Mouse (Mus musculus): Measurements from ENCODE around the gene Gale. TPM values are rescaled to one million over a fixed set of nuclear protein-coding genes. Genes with fewer than 3 reads are reported as not detected.

Gale gene
- polyA plus RNA-seq, 1 experiment, result 13.4 TPM

DNA sequence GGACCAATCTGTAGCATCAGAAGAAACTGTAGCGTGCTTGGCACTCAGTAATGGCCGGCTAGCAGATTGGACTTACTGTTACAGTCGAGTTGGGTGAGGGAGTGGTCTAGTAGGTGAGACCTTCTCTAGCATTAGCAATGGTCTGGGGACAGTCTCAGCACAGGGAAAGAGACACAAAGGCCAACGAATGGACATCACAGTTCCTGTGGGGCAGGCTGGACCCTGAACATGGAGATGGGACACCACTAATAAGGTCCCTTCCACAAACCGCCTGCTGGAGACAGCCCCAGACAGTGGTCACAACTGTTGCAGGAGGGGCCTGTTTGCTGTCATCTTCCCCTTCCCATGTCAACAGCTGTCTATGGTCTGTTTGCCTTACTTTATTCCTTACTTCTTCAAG, 1.8 kb upstream of the Gale start:
- Histone ChIP-seq H3K27ac (ENCODE audit: insufficient read depth, low read depth, low read length) (no peak overlapping the region), H3K36me3 (ENCODE audit: control insufficient read depth, insufficient read depth, low read length) (no peaks in the 10 kb centered on the region), H3K4me3 (ENCODE audit: insufficient read depth, low read depth, low read length) (no peak overlapping the region), H3K4me1 (ENCODE audit: control insufficient read depth, insufficient read depth, low read length) (peaks cover 17% of the 10 kb centered on the region; the same call in 1 of the 2 replicates), H3K27me3 (replicated peaks; ENCODE audit: control insufficient read depth, insufficient read depth, low read length) (no peaks in the 10 kb centered on the region)
- WGBS, result 88% methylated on average over 5 of the region's 5 CpGs
- TF ChIP-seq CTCF (conservative IDR thresholded peaks at IDR 0.05; ENCODE audit: insufficient read depth, insufficient read length, low read depth, low read length), result no peak
- no peak for TF ChIP-seq POLR2A (IDR thresholded peaks at IDR 0.05; ENCODE audit: low read depth, low read length)
- no peak for DNase-seq

DNA sequence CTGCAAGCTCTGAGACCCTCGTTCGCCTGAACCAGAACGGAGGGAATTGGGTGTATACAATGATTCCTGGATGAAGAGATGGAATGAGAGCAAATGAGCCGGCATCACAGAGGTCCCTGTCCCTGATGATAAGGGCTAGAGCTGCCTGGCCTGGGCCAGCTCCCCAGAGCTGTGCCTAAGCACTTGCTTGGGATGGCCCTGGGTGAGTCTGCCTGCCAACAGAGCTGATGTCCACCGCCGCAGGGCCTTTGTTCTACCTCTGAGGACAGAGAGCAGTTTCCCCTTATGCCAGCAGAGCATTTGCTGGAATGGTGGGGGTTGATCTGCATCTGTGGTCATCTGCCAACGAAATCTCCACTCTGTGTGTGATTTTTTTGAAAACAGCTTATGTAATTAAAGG, 1.3 kb upstream of the Gale start:
- Histone ChIP-seq H3K4me3 (ENCODE audit: insufficient read depth, low read depth, low read length) (no peak overlapping the region), H3K27me3 (replicated peaks; ENCODE audit: control insufficient read depth, insufficient read depth, low read length) (no peaks in the 10 kb centered on the region), H3K4me1 (ENCODE audit: control insufficient read depth, insufficient read depth, low read length) (peaks cover 17% of the 10 kb centered on the region; the same call in 1 of the 2 replicates), H3K36me3 (ENCODE audit: control insufficient read depth, insufficient read depth, low read length) (no peaks in the 10 kb centered on the region), H3K27ac (ENCODE audit: insufficient read depth, low read depth, low read length) (no peak overlapping the region)
- TF ChIP-seq POLR2A (IDR thresholded peaks at IDR 0.05; ENCODE audit: low read depth, low read length) (no peak), CTCF (conservative IDR thresholded peaks at IDR 0.05; ENCODE audit: insufficient read depth, insufficient read length, low read depth, low read length) (no peak)
- 84% methylated on average over 7 of the region's 7 CpGs for WGBS
- DNase-seq, result no peak

DNA sequence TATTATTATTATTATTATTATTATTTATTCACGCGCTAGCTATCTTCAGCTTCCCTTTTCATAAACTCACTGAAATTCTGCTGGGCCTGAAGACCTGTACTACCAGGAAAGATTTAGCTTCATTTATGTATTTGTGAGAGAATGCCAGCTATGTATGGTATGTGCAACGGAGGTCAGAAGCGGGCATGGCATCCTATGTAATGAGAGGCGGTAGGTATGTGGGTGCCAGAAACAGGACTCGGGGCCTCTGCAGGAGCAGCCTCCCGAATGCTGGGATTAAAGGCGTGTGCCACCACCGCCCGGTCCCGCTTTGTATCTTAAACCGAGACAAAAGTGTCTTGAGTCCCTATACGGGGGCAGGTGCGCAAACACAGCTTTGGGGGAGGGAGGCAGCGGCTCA, 581 bp upstream of the Gale start:
- Histone ChIP-seq H3K36me3 (ENCODE audit: control insufficient read depth, insufficient read depth, low read length) (no peaks in the 10 kb centered on the region), H3K27ac (ENCODE audit: insufficient read depth, low read depth, low read length) (peak overlapping the region; percentile 96), H3K4me1 (ENCODE audit: control insufficient read depth, insufficient read depth, low read length) (peaks cover 16% of the 10 kb centered on the region; the same call in 1 of the 2 replicates), H3K4me3 (ENCODE audit: insufficient read depth, low read depth, low read length) (peak overlapping the region; percentile 76), H3K27me3 (replicated peaks; ENCODE audit: control insufficient read depth, insufficient read depth, low read length) (no peaks in the 10 kb centered on the region)
- WGBS, result 5% methylated on average over 15 of the region's 15 CpGs
- no peak for DNase-seq
- TF ChIP-seq CTCF (conservative IDR thresholded peaks at IDR 0.05; ENCODE audit: insufficient read depth, insufficient read length, low read depth, low read length) (no peak), POLR2A (IDR thresholded peaks at IDR 0.05; ENCODE audit: low read depth, low read length) (no peak)

DNA sequence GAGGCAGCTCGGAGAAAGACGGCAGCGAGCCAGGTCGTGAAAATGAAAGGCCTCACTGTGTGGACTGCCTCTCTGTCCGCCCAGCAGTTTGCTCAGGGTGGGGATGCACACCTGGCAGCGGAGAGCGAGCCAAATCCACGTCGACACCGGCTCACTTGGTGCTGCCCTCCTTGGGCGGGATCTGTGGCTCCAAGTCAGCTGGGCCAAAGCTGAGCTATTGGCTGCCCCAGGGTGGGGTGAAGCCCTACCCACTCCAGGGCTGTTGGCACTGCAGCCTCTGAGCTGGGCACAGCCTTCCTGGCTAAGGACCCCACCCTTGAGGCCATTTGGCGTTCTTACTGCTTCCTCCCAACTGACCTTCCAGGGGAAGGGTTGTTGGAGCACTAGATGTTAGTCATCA, 899 bp downstream of the Gale start:
- Histone ChIP-seq H3K27me3 (replicated peaks; ENCODE audit: control insufficient read depth, insufficient read depth, low read length) (no peaks in the 10 kb centered on the region), H3K36me3 (ENCODE audit: control insufficient read depth, insufficient read depth, low read length) (no peaks in the 10 kb centered on the region), H3K27ac (ENCODE audit: insufficient read depth, low read depth, low read length) (peak overlapping the region; percentile 11; the same call in 1 of the 2 replicates), H3K4me3 (ENCODE audit: insufficient read depth, low read depth, low read length) (peak overlapping the region; percentile 70), H3K4me1 (ENCODE audit: control insufficient read depth, insufficient read depth, low read length) (peaks cover 8% of the 10 kb centered on the region; the same call in 1 of the 2 replicates)
- TF ChIP-seq CTCF (conservative IDR thresholded peaks at IDR 0.05; ENCODE audit: insufficient read depth, insufficient read length, low read depth, low read length) (peak; percentile 11; the same call in 1 of the 2 replicates), POLR2A (IDR thresholded peaks at IDR 0.05; ENCODE audit: low read depth, low read length) (peak; percentile 33)
- WGBS, result under 1% methylated on average over 12 of the region's 12 CpGs
- peak; percentile 84 for DNase-seq

DNA sequence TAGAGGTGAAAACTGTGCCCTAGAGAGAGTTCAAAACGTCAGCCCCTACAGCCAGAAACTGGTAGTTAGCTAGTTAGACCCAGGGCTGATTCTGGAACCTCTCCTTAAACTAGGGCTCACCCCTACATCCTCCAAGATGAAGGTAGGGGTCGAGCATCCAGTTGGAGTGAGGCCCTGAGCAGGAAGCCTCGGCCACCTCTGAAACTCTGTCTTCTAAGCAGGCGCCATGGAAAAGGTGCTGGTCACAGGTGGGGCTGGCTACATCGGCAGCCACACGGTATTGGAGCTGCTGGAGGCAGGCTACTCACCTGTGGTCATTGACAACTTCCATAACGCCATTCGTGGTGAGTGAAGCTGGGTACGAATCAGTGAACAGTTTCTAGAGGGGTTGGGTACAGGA, 1.6 kb downstream of the Gale start:
- H3K4me3 ChIP-seq (ENCODE audit: insufficient read depth, low read depth, low read length), result no peak overlapping the region
- no peaks in the 10 kb centered on the region for H3K27me3 ChIP-seq (replicated peaks; ENCODE audit: control insufficient read depth, insufficient read depth, low read length)
- H3K27ac ChIP-seq (ENCODE audit: insufficient read depth, low read depth, low read length), result 0 out of 2 replicates have a peak overlapping the region, but pooled peaks have one; percentile 11
- WGBS, result 76% methylated on average over 9 of the region's 9 CpGs
- H3K36me3 ChIP-seq (ENCODE audit: control insufficient read depth, insufficient read depth, low read length), result no peaks in the 10 kb centered on the region
- H3K4me1 ChIP-seq (ENCODE audit: control insufficient read depth, insufficient read depth, low read length), result peaks cover 8% of the 10 kb centered on the region; the same call in 1 of the 2 replicates
- TF ChIP-seq POLR2A (IDR thresholded peaks at IDR 0.05; ENCODE audit: low read depth, low read length), result no peak
- TF ChIP-seq CTCF (conservative IDR thresholded peaks at IDR 0.05; ENCODE audit: insufficient read depth, insufficient read length, low read depth, low read length), result no peak
- DNase-seq, result no peak

DNA sequence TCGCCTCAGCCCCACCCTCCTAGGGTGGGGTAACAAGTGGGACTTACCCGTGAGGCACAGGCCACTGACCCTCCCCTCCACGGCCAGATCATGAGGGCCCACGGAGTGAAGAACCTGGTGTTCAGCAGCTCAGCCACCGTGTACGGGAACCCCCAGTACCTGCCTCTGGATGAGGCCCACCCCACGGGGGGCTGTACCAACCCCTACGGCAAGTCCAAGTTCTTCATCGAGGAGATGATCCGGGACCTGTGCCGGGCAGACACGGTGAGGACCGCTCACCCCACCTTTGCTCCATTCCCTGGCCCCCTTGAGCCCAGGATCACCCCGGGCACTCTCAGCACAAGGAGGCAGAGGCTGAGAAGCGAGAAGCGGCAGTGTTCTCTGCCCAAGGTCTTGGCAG, 2.8 kb downstream of the Gale start:
- no peaks in the 10 kb centered on the region for H3K27me3 ChIP-seq (replicated peaks; ENCODE audit: control insufficient read depth, insufficient read depth, low read length)
- 89% methylated on average over 16 of the region's 16 CpGs for WGBS
- H3K36me3 ChIP-seq (ENCODE audit: control insufficient read depth, insufficient read depth, low read length), result no peaks in the 10 kb centered on the region
- H3K4me3 ChIP-seq (ENCODE audit: insufficient read depth, low read depth, low read length), result no peak overlapping the region
- TF ChIP-seq POLR2A (IDR thresholded peaks at IDR 0.05; ENCODE audit: low read depth, low read length) (no peak), CTCF (conservative IDR thresholded peaks at IDR 0.05; ENCODE audit: insufficient read depth, insufficient read length, low read depth, low read length) (no peak)
- H3K4me1 ChIP-seq (ENCODE audit: control insufficient read depth, insufficient read depth, low read length), result peaks cover 8% of the 10 kb centered on the region; the same call in 1 of the 2 replicates
- H3K27ac ChIP-seq (ENCODE audit: insufficient read depth, low read depth, low read length), result no peak overlapping the region
- no peak for DNase-seq

DNA sequence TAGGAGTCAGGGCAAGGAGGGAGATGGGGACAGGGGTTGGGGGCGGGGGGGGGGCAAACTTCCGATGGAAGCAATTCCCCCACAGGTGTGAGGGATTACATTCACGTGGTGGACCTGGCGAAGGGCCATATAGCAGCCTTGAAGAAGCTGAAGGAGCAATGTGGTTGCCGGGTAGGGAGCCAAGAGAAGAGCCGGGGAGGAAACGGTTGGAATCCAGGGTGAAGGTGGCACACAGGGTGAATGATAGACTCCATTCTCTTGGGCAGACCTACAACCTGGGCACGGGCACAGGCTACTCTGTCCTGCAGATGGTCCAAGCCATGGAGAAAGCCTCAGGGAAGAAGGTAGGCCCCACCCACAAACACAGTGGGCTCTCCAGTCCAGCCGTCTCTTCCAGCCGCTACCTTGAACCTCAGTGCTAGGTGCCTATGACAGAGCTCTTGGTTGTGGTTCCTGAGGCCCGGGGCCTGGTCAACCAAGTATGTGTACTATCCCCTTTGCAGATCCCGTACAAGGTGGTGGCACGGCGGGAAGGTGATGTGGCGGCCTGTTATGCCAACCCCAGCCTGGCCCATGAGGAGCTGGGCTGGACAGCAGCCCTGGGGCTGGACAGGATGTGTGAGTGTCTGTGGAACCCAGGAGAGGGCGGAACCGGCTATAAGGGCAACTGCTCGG, 3.7 kb downstream of the Gale start:
- Histone ChIP-seq H3K27ac (ENCODE audit: insufficient read depth, low read depth, low read length) (no peak overlapping the region), H3K36me3 (ENCODE audit: control insufficient read depth, insufficient read depth, low read length) (no peaks in the 10 kb centered on the region), H3K4me1 (ENCODE audit: control insufficient read depth, insufficient read depth, low read length) (peaks cover 13% of the 10 kb centered on the region; the same call in 1 of the 2 replicates), H3K27me3 (replicated peaks; ENCODE audit: control insufficient read depth, insufficient read depth, low read length) (no peaks in the 10 kb centered on the region), H3K4me3 (ENCODE audit: insufficient read depth, low read depth, low read length) (no peak overlapping the region)
- no peak for TF ChIP-seq POLR2A (IDR thresholded peaks at IDR 0.05; ENCODE audit: low read depth, low read length)
- no peak for TF ChIP-seq CTCF (conservative IDR thresholded peaks at IDR 0.05; ENCODE audit: insufficient read depth, insufficient read length, low read depth, low read length)
- no peak for DNase-seq
- WGBS, result 88% methylated on average over 18 of the region's 18 CpGs

Measured in kidney, adult 2 months (tissue).